Mouse (Mus musculus): ENCODE data around the gene Rfc4.
A peak's percentile ranks its signal among the peaks of the same experiment; 100 is the strongest.

Rfc4 gene

GRCm38 (mm10) chr16:23130303-23130702 lies 2.8 kb upstream of the Rfc4 start:
- DNase-seq: no peak

DNA sequence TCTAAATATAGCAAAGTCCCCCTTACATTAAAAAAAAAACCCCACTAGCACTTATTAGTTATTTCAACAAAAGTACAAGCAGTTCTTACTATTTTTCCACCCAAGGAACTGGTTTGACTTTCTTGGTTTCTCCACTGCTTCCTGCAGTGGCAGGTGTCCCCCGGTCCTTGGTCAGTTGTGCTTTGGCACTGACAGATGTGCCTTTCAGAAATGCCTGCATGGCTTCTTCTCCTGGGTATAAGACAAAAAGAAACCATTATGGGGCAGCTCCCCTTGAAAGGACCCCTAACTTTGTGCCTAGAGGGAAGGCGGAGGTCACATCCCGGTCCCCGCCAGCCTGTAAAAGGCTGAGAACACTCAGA lies 245 bp downstream of the Rfc4 start:
- no peak for DNase-seq

DNA sequence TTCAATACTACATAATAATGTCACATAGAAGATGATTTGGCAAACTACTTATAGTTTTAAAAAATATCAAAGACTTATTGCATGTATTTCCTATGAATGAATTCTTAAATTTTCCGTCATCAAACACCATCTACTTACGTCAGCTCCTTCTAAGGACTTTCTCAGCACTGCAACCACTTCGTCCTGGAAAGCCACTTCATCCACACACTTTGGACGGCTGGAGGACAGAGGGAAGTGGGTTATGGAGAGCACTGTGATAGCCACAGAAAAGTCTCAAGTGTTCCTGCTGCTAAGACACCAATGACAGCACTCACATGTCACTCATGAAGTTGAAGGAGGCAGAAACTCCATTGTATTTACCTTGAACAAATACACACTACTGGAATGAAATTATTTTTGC lies 3.1 kb downstream of the Rfc4 start:
- DNase-seq: no peak

GRCm38 (mm10) chr16:23123104-23123503 lies 4.4 kb downstream of the Rfc4 start:
- no peak for DNase-seq

GRCm38 (mm10) chr16:23122446-23122845 lies 5.1 kb downstream of the Rfc4 start:
- DNase-seq: no peak

DNA sequence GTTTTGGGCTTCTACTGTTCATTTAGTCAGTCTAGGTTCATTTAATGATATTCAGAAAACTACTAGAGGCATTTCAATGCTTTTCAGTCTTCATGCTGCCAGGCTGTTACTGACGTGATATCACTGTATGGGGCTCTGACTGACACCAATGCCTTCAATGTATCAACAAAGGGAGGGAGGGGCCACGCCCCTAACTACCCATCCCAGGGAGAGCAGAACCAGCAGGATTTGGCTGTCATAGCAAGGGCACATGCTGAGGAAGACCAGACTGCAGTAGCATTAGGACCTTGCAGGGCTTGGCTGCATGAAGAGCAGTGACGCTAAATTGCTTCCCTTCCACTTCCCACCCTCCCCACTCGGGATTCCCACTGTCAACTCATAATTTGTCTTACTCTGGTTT lies 10.4 kb downstream of the Rfc4 start:
- DNase-seq: no peak

GRCm38 (mm10) chr16:23115486-23115885 lies 12.1 kb downstream of the Rfc4 start:
- no peak for DNase-seq

- DNase-seq: no peak
These were observed 13.0 kb downstream of the Rfc4 start for GRCm38 (mm10) chr16:23114339-23115171.

- no peak for DNase-seq
These were observed 13.6 kb downstream of the Rfc4 start for GRCm38 (mm10) chr16:23113903-23114302.

DNA sequence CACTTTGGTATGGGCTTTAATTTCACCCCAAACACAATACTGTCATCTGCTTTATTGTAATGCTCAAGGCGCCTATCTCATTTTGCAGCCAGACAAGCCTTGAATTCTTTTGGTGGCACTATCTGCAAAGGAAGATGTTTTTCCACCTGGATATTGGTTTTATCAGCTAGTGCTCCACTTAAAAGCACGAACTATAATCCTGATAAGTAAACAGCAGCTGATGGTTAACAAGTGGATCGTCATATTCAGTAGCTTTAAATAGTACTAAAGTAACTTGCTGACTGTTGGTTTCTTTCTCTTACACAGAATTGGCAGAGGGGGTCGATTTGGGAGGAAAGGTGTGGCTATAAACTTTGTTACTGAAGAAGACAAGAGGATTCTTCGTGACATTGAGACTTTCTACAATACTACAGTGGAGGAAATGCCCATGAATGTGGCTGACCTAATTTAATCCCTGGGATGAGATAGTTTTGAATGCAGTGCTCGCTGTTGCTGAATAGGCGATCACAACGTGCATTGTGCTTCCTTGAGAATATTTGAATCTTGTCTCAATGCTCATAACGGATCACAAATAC lies 14.6 kb downstream of the Rfc4 start:
- no peak for DNase-seq

DNA sequence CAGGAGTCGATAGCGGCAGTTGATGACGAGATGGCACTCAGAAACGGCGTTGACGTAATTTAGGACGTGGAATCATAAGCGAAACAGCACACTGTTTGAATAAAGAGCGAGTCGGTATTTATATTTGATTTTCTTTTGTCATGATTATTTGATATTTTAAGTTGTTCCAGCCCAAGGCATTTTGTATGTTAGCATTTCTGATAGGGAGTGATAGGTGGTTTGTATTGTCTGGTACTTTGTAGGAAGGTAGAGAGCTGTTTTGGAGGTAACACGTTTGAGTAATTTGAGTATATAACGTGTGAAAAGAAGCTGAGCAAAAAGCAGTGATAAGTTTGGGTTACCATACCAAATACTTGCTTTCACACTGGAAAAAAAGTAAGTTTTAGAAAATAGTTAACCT lies 15.2 kb downstream of the Rfc4 start:
- no peak for DNase-seq

- no peak for DNase-seq
These were observed 17.9 kb downstream of the Rfc4 start for GRCm38 (mm10) chr16:23109350-23110280.

GRCm38 (mm10) chr16:23108943-23109342 lies 18.6 kb downstream of the Rfc4 start:
- no peak for DNase-seq

- DNase-seq: peak; percentile 85
These were observed 19.4 kb downstream of the Rfc4 start for GRCm38 (mm10) chr16:23107946-23108759.

- peak; percentile 95 for DNase-seq
These were observed 20.1 kb downstream of the Rfc4 start, which contains the start of gene Eif4a2 for GRCm38 (mm10) chr16:23107231-23107942. Gene Eif4a2, plus strand, starts transcription at chr16:23107444.

DNA sequence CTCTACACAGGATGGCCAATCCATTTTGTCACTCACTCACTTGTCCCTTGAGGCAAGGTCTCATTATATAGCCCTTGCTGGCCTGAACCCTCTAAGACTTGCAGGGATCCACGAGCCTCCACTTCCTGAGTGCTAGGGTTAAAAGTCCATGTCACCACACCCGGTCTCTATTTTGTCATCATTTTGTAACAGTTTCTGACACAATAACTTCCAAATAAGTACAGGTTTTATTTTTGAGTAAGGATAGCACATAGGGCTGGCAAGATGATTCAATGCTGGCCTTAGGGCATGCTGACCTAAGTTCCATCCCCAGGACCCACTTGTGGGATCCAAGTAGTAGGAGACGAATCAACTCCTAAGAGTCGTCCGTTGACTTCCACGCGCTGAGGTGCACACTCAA lies 21.4 kb downstream of the Rfc4 start:
- DNase-seq: peak; percentile 48

- no peak for DNase-seq
These were observed 23.7 kb downstream of the Rfc4 start for GRCm38 (mm10) chr16:23103841-23104240.

DNA sequence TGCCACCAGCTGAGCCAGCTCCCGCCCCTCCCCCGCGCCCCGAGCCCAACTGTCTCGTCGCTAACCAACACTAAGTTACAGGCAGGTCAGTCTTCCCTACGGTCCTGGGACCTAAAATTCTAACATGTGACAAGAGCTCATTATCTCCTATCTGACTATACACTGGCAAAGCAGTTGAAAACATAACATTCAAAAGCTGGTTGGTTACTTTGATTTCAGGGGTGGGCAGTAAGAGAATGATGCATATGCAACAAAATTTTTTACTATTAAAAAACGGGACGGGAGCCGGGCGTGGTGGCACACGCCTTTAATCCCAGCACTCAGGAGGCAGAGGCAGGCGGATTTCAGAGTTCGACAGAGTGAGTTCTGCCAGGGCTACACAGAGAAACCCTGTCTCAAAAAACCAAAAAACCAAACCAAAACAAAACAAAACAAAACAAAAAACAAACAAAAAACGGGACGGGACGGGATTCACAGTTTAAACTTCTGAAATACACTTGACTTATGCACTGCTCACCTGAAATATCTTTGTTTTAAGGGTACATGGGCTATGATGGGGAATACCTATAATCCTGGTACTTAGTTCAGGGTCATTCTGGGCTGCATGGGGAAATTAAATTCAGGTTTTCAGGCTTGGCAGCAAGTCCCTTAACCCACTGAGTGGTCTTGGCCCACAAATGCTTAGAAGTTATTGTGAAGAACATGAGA lies 24.3 kb downstream of the Rfc4 start:
- no peak for DNase-seq

- no peak for DNase-seq
These were observed 25.0 kb downstream of the Rfc4 start for GRCm38 (mm10) chr16:23102340-23103037.

GRCm38 (mm10) chr16:23100613-23101012 lies 26.9 kb downstream of the Rfc4 start:
- DNase-seq: no peak
